Mouse (Mus musculus) ES-Bruce4 (cell line): Measurements from ENCODE around the gene Prep. TPM values are rescaled to one million over a fixed set of nuclear protein-coding genes. Genes with fewer than 3 reads are reported as not detected.

Source experiments
- H3K27ac ChIP-seq: 2 replicates; pipeline ENCODE4 v1.5.1; 2012; ENCODE audit warnings: low read length, inconsistent platforms; ENCODE audit not compliant: insufficient read depth
- H3K27me3 ChIP-seq: 2 replicates; pipeline ENCODE4 v1.6.1; 2012; ENCODE audit warnings: mild to moderate bottlenecking, low read length, inconsistent platforms; ENCODE audit not compliant: control insufficient read depth, poor library complexity, insufficient read depth, severe bottlenecking
- H3K36me3 ChIP-seq: 2 replicates; pipeline ENCODE4 v1.6.1; 2012; ENCODE audit warnings: inconsistent platforms, mild to moderate bottlenecking, low read length, moderate library complexity; ENCODE audit not compliant: control insufficient read depth, poor library complexity, insufficient read depth, severe bottlenecking
- H3K4me1 ChIP-seq: one replicate; pipeline ENCODE4 v1.8.1; 2011; ENCODE audit warnings: low read length; ENCODE audit not compliant: control insufficient read depth, insufficient read depth
- H3K4me3 ChIP-seq: 2 replicates; pipeline ENCODE4 v1.5.1; 2011; ENCODE audit warnings: low read depth, mild to moderate bottlenecking, low read length
- H3K9ac ChIP-seq: 2 replicates; pipeline ENCODE4 v1.6.1; 2012; ENCODE audit warnings: low read depth, mild to moderate bottlenecking, inconsistent platforms; ENCODE audit not compliant: poor library complexity, severe bottlenecking
- H3K9me3 ChIP-seq: replicated peaks from 2 replicates; pipeline ENCODE4 v1.6.1; 2012; ENCODE audit warnings: mild to moderate bottlenecking, low read length, inconsistent platforms; ENCODE audit not compliant: control insufficient read depth, poor library complexity, insufficient read depth, severe bottlenecking
- CTCF ChIP-seq: IDR thresholded peaks from one replicate; pipeline ENCODE4 v1.8.1; 2011; ENCODE audit warnings: low read depth, low read length
- EP300 ChIP-seq: IDR thresholded peaks from 2 replicates; pipeline ENCODE4 v1.6.1; 2011; ENCODE audit warnings: low read depth, low read length; ENCODE audit not compliant: insufficient read depth
- POLR2A ChIP-seq: IDR thresholded peaks from one replicate; pipeline ENCODE4 v1.8.1; 2011; ENCODE audit warnings: low read length; ENCODE audit not compliant: insufficient read depth
- polyA plus RNA-seq: library from polyadenylated mRNA; stranded (reverse); fragments of >200 nt; gene quantifications from 2 replicates; pipeline ENCODE4 v1.2.4, GENCODE M21; 2011; ENCODE audit warnings: low read depth; ENCODE audit not compliant: missing spikeins, insufficient read depth, insufficient read length

The Prep gene
- polyA plus RNA-seq, 1 experiment: 24.1 TPM

DNA sequence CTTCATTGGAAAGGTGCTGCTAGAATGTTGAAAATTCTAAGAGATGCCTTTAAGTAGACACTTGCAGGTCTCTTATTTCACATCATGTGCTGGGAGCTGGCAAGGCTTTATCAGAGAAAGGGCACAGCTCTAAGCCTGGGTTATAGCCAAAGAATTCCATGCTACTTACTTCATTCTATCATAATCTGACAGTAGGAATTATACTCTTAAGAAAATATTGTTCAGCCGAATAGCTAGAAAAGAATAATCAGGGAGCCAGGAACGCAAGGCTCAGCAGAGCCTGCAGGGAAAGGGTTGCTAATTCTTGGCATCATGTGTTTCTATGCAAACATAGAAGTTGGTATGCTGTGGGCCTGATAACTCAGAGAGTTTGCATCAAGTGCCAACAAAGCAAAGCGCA lies 114.3 kb downstream of the Prep start:
- TF ChIP-seq EP300: no peak
- TF ChIP-seq CTCF: no peak
- no peak for TF ChIP-seq POLR2A
- no peak overlapping the region for H3K27ac ChIP-seq
- H3K4me1 ChIP-seq: no peaks in the 10 kb centered on the region
- H3K4me3 ChIP-seq: no peak overlapping the region
- H3K27me3 ChIP-seq: no peaks in the 10 kb centered on the region
- H3K9ac ChIP-seq: no peak overlapping the region
- H3K36me3 ChIP-seq: no peaks in the 10 kb centered on the region
- no peaks in the 10 kb centered on the region for H3K9me3 ChIP-seq

- no peak overlapping the region for H3K27ac ChIP-seq
- H3K4me3 ChIP-seq: no peak overlapping the region
- no peak for TF ChIP-seq EP300
- no peak for TF ChIP-seq POLR2A
- TF ChIP-seq CTCF: no peak
- H3K27me3 ChIP-seq: no peaks in the 10 kb centered on the region
- no peaks in the 10 kb centered on the region for H3K9me3 ChIP-seq
- H3K36me3 ChIP-seq: no peaks in the 10 kb centered on the region
- no peak overlapping the region for H3K9ac ChIP-seq
- no peaks in the 10 kb centered on the region for H3K4me1 ChIP-seq
Measured at GRCm38 (mm10) chr10:45185457-45185856, 118.5 kb downstream of the Prep start.

GRCm38 (mm10) chr10:45193330-45194310 lies 126.6 kb downstream of the Prep start:
- Histone ChIP-seq H3K36me3 (no peaks in the 10 kb centered on the region), H3K9ac (no peak overlapping the region), H3K27ac (no peak overlapping the region), H3K9me3 (no peaks in the 10 kb centered on the region), H3K27me3 (no peaks in the 10 kb centered on the region), H3K4me3 (no peak overlapping the region), H3K4me1 (no peaks in the 10 kb centered on the region)
- peak; percentile 89 for TF ChIP-seq EP300
- no peak for TF ChIP-seq POLR2A

DNA sequence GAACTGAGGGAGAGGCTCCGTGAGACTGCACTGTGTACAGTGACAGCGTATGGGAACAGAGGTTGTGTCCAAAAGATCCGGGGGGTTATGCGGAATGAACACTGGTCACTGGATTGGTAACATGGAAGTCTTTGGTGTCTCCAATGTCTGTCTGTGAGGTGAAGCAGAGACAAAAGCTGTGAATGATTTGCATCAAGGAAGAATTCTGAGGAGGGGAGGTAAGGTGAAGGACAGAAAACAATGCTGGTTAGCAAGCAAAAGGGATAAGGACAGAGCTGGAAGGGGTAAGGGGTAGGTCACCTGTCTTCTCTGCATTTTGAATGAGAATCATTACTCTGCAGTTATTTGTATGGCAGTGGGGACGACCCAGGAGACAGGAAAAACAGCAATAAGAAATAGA lies 127.5 kb downstream of the Prep start:
- TF ChIP-seq EP300 (0 out of 2 replicates have a peak, but pooled peaks have one; percentile 26), POLR2A (no peak), CTCF (no peak)
- H3K9ac ChIP-seq: no peak overlapping the region
- no peaks in the 10 kb centered on the region for H3K27me3 ChIP-seq
- H3K36me3 ChIP-seq: no peaks in the 10 kb centered on the region
- no peaks in the 10 kb centered on the region for H3K9me3 ChIP-seq
- no peak overlapping the region for H3K27ac ChIP-seq
- H3K4me3 ChIP-seq: no peak overlapping the region
- H3K4me1 ChIP-seq: no peaks in the 10 kb centered on the region

DNA sequence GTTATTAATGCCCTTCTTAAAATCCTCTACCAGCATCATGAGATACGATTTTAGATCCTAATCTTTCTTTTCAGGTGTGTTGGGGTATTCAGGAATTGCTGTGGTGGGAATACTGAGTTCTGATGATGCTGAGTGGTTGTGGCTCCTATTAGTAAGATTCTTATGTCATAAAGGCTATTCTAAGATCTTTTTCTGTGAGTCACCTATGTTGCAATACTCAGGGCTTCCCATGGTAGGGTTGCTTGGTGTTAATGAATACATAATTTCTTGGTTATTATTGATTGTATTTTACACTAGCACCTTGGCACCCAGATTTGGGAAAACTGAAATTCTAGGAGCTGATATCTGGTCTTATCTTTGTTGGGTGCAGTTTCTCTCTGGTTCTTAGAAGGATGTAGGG lies 137.6 kb downstream of the Prep start:
- TF ChIP-seq CTCF (no peak), EP300 (no peak), POLR2A (no peak)
- H3K4me1 ChIP-seq: no peaks in the 10 kb centered on the region
- no peak overlapping the region for H3K4me3 ChIP-seq
- H3K9ac ChIP-seq: no peak overlapping the region
- no peaks in the 10 kb centered on the region for H3K36me3 ChIP-seq
- no peak overlapping the region for H3K27ac ChIP-seq
- H3K27me3 ChIP-seq: no peaks in the 10 kb centered on the region
- H3K9me3 ChIP-seq: peaks cover 4% of the 10 kb centered on the region; the same call in 1 of the 2 replicates

GRCm38 (mm10) chr10:45210201-45210600 lies 143.2 kb downstream of the Prep start:
- Histone ChIP-seq H3K4me3 (no peak overlapping the region), H3K27me3 (no peaks in the 10 kb centered on the region), H3K4me1 (no peaks in the 10 kb centered on the region), H3K9ac (no peak overlapping the region), H3K27ac (no peak overlapping the region), H3K9me3 (peaks cover 7% of the 10 kb centered on the region; the same call in 1 of the 2 replicates), H3K36me3 (no peaks in the 10 kb centered on the region)
- TF ChIP-seq POLR2A (no peak), EP300 (no peak)
